Mouse (Mus musculus) gastrocnemius, adult 18-20 months (tissue): Measurements from ENCODE around the gene Tgoln1. TPM values are rescaled to one million over a fixed set of nuclear protein-coding genes. Genes with fewer than 3 reads are reported as not detected.
A peak's percentile ranks its signal among the peaks of the same experiment; 100 is the strongest.

Experiments
- DNase-seq: peaks from one replicate; pipeline ENCODE4 v3.0.0; 2021; ENCODE audit warnings: low spot score
- total RNA-seq, 2 experiments: library from RNA; stranded (reverse); gene quantifications; 2 replicates each; pipeline ENCODE4 v1.2.3; 2021

The Tgoln1 gene
- total RNA-seq, 2 experiments from 2014 or later, result 24.0 to 27.9 TPM

- DNase-seq, result no peak
Measured at GRCm38 (mm10) chr6:72597083-72597874, 19.5 kb downstream of the Tgoln1 start.

DNA sequence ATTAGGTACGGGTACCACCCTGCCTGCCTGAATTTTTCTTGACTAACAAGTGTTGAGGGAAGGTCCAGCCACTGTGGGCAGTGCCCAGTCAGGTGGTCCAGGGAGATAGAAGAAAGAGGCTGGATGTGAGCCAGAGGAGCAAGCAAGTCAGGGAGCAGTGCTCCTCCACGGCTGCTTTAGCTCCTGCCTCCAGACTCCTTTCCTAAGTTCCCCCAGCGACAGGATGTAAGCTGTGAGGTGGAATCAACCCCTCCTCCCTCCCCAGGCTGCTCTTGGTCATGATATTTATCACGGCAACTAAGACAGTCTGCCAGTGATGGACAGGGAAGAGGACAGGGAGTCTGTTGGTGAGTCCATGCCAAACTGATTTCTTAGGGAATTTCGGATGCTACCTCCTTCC is 22.9 kb downstream of the Tgoln1 start:
- no peak for DNase-seq

- DNase-seq, result peak; percentile 82
Measured at GRCm38 (mm10) chr6:72593011-72593803, 23.6 kb downstream of the Tgoln1 start.

DNA sequence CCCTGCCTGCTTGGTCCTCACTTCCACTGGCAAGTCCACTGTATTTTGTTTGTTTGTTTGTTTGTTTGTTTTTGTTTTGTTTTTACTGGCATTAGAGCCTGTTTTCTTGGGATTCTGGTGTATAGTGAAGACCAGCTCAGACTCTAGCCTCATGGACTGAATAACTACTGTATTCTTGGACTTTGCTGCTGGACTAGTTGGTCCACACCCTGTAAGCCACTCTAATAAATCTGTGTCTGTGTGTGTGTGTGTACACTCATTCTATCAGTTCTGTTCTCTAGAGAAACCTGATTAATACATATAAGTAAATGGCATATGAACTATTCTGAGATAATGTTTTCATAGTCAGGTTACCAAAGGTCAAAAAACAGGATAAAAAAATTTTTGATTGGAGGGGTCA is 26.7 kb downstream of the Tgoln1 start:
- DNase-seq, result no peak

GRCm38 (mm10) chr6:72588307-72588706 is 28.5 kb downstream of the Tgoln1 start:
- DNase-seq, result no peak

GRCm38 (mm10) chr6:72586701-72587100 is 30.1 kb downstream of the Tgoln1 start:
- no peak for DNase-seq

DNA sequence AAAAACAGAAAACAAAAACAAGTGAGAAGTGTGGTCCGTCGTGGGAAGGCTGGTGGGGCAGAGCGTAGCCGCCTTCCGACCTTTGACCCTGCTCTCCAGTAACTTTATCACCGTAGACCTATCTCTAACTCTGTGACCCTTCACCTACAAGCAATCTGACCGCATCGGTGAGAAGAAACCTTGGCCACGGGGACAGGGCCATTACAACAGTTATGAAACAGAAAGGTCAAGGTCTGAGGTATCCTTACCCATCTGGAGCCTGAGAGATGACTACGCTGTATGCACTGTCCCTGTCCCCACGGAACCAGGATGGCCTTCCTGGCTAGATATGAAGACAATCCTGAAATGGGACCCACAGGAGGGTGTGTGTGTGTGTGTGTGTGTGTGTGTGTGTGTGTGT is 32.6 kb downstream of the Tgoln1 start:
- DNase-seq, result no peak

GRCm38 (mm10) chr6:72583211-72583839 is 33.5 kb downstream of the Tgoln1 start:
- DNase-seq, result no peak

- DNase-seq, result peak; percentile 43
Measured at GRCm38 (mm10) chr6:72581625-72582382, 35.0 kb downstream of the Tgoln1 start.

- DNase-seq, result no peak
Measured at GRCm38 (mm10) chr6:72576041-72576440, 40.8 kb downstream of the Tgoln1 start.

GRCm38 (mm10) chr6:72571826-72572225 is 45.0 kb downstream of the Tgoln1 start:
- DNase-seq, result no peak

- DNase-seq, result peak; percentile 54
Measured at GRCm38 (mm10) chr6:72570644-72571397, 46.0 kb downstream of the Tgoln1 start.

DNA sequence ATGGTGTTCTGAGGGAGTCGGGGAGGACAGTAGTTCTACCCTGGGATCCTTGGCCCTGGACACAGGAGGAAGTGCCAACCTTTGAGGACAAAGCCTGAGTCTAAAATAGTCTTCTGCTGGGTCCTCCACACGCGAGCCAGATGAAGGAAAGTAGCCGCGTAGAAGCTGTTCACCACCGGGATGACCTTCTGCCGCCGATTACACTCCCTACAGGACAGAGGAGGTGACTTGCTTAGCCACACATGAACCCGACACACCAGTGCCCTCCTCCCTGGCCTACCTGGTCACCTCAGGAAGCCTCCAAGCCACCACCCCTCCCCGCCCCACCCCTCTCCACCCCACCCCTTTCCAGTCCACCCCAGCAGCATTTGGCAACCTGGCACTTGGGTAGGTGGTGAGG is 48.1 kb downstream of the Tgoln1 start:
- no peak for DNase-seq

GRCm38 (mm10) chr6:72567508-72567907 is 49.3 kb downstream of the Tgoln1 start:
- no peak for DNase-seq

GRCm38 (mm10) chr6:72566044-72566443 is 50.8 kb downstream of the Tgoln1 start:
- DNase-seq, result peak; percentile 92

DNA sequence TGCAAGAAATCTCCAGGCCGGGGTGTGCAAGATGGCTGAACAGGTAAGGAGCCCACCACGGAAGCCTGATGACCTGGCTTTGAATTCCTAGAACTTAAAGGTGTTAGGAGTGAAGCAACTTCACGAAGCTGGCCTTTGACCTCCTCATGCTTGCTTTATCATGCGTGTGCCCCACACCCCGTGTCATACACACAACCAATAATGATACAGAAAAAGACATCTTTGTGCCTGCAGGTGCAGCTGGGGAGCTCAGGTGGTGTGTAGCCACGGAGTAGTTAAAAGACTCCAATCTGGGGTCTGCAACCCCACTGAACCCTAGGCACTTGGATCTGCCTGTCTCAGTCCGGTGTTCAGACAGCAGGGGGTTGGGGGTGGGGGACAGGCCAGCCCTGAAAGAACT is 51.3 kb downstream of the Tgoln1 start:
- DNase-seq, result no peak

DNA sequence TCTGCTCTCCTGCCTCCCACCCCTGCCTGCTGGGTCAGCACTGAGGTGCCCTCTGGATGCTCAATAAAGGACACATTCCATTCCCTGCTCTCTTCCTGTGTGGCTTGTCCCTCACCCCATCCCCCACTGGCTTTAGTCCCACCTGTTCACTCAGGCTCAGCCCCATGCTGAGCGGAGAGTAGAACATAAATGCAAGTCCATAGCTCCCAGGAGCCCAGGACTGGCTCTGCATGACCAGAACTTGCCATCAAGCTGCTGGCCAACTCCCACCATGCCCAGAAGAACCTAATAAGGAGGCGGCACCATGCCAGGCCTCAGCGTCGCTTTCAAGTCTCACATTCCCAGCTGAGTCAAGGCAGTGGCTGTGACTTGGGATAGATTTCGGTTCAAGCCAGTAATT is 53.9 kb downstream of the Tgoln1 start:
- peak; percentile 63 for DNase-seq

GRCm38 (mm10) chr6:72562486-72562885 is 54.3 kb downstream of the Tgoln1 start:
- DNase-seq, result no peak

GRCm38 (mm10) chr6:72560801-72561200 is 56.0 kb downstream of the Tgoln1 start:
- DNase-seq, result no peak
